Mouse (Mus musculus): ENCODE results near the gene Ptprq. TPM values are rescaled to one million over a fixed set of nuclear protein-coding genes. Genes with fewer than 3 reads are reported as not detected.

Ptprq gene
- not detected in 2 replicates for polyA plus RNA-seq (2012; ENCODE audit: insufficient read depth, insufficient read length, missing spikeins)

DNA sequence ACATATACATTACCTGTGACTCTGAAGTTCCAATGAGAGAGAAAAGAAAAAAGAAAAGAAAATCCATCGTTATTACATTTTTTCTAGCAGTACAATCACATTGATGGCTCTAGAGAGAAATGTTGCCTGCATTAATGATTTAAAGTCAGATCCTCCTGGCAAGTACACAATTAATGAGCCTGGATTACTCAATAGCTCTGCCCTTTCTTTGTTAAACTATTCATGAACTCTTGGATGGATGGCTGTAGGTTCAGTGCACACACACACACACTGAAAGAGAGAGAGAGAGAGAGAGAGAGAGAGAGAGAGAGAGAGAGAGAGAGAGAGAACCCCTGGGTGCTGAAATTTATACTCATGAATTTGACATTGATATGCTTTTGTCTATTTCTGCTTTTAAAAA, at the start of gene Ptprq:
TSS of gene Ptprq (minus strand) at position 246 of the 400 bp plus-strand sequence.
- TF ChIP-seq POLR2A (IDR thresholded peaks at IDR 0.05; ENCODE audit: borderline replicate concordance, low read depth, low read length) (no peak), CTCF (IDR thresholded peaks at IDR 0.05; ENCODE audit: low read depth, low read length) (no peak)
- Histone ChIP-seq H3K27ac (ENCODE audit: insufficient read depth, low read depth, low read length) (no peak within 1 kb of the TSS), H3K4me3 (ENCODE audit: insufficient read depth, low read length) (no peak within 1 kb of the TSS), H3K4me1 (ENCODE audit: control insufficient read depth, insufficient read depth, low read length) (no peaks in the 10 kb centered on the region)

DNA sequence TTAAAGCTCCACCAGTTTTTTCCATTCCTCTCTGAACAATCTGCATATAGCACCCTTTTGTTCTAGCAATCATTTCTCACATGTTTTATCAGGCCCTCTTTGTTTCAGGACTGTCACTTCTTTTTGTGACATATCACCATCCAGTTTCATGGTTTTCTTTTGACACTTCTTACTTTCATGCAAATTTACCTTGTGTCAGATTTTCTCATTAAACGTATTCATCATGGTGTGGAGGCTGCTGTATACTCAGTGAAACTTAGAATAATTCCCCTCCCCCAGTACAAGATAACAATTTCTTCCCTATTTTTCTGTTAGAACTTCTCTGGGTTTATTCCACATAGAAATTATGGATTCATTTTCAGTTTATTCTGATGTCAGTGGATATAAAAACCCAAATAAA, 39.8 kb upstream of the Ptprq start:
- no peak for TF ChIP-seq POLR2A (IDR thresholded peaks at IDR 0.05; ENCODE audit: borderline replicate concordance, low read depth, low read length)
- TF ChIP-seq CTCF (IDR thresholded peaks at IDR 0.05; ENCODE audit: low read depth, low read length), result no peak
- no peak overlapping the region for H3K4me3 ChIP-seq (ENCODE audit: insufficient read depth, low read length)
- H3K27ac ChIP-seq (ENCODE audit: insufficient read depth, low read depth, low read length), result no peak overlapping the region
- no peaks in the 10 kb centered on the region for H3K4me1 ChIP-seq (ENCODE audit: control insufficient read depth, insufficient read depth, low read length)

DNA sequence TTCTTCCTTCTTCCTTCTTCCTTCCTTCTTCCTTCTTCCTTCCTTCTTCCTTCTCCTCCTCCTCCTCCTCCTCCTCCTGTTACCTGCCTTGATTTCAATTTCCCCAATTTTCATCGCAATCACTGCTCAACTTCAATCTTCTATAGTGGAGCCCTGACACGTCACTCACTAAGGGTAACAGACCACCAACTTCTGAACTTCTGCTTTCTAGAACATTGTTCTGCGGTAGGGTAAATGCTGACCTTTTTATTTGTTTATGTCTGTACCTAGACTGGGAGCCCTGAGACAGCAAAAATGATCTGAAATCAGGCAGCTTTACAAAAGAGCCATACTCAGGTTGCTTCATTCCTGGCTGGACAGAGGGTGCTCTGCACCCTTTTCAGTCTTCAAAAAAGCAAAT, 33.6 kb upstream of the Ptprq start:
- TF ChIP-seq CTCF (IDR thresholded peaks at IDR 0.05; ENCODE audit: low read depth, low read length) (no peak), POLR2A (IDR thresholded peaks at IDR 0.05; ENCODE audit: borderline replicate concordance, low read depth, low read length) (no peak)
- H3K4me1 ChIP-seq (ENCODE audit: control insufficient read depth, insufficient read depth, low read length), result no peaks in the 10 kb centered on the region

DNA sequence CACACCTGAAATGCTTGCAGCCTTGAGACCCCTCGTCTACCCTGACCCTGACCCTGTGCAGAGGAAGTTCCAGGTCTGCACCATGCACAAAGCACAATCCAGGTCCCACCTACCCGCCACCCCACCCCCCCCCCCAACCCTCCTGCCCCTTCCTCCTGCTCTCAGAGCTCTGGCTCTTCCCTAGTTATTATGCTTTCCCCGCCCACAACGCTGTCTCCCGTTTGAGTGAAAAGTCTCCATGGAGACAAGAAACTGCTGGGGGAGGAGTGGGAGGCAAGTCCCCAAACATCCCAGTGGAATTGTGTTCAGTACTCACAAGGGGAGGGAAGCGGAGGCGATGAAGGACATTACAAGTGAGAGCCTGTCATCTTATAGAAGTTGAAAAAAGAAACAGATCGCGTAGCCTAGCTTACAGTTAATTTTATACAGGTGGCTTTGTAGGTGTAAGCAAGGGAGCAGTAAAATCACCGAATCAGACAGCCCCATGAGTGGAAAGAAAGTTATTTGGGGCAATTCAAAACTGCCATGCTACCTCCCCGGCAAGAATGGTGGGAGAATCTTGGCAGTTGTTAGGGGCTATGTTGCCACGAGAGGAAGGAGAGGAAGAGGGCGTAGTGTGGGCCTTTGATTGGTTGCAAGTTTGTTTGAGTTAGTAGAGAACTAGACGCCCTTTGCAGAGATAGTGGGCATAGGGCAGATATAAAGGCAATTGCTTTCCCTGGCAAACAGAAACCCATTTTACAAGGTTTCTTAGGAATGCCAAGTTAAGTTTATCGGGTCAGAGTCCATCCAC, 32.7 kb upstream of the Ptprq start:
- H3K4me3 ChIP-seq (ENCODE audit: insufficient read depth, low read length), result no peak overlapping the region
- no peak overlapping the region for H3K27ac ChIP-seq (ENCODE audit: insufficient read depth, low read depth, low read length)
- TF ChIP-seq POLR2A (IDR thresholded peaks at IDR 0.05; ENCODE audit: borderline replicate concordance, low read depth, low read length), result no peak
- TF ChIP-seq CTCF (IDR thresholded peaks at IDR 0.05; ENCODE audit: low read depth, low read length), result no peak
- H3K4me1 ChIP-seq (ENCODE audit: control insufficient read depth, insufficient read depth, low read length), result no peaks in the 10 kb centered on the region

More for the DNA sequence above, 33.6 kb upstream of the Ptprq start:
- Histone ChIP-seq H3K27ac (ENCODE audit: insufficient read depth, low read depth, low read length) (no peak overlapping the region), H3K4me3 (ENCODE audit: insufficient read depth, low read length) (no peak overlapping the region)

DNA sequence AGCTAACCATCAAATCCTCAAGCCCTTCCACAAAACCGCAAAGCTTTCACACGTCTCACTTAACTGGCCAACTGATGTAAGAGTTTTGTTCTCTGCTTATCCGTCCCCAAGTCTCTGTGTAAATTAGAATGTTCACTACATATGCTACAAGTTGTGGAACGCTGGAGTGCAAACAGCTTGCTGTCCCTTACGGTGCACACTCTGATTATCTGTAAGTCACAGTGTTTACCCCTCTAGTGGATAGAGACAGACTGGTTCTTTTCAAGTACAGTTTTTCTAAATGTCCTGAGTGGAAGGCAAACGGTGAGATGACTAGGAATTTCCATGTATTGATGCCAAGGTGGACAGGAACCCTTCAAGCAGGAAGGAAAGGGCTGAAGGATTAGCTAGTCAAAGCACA, 32.1 kb upstream of the Ptprq start:
- Histone ChIP-seq H3K4me3 (ENCODE audit: insufficient read depth, low read length) (no peak overlapping the region), H3K4me1 (ENCODE audit: control insufficient read depth, insufficient read depth, low read length) (no peaks in the 10 kb centered on the region), H3K27ac (ENCODE audit: insufficient read depth, low read depth, low read length) (no peak overlapping the region)
- TF ChIP-seq CTCF (IDR thresholded peaks at IDR 0.05; ENCODE audit: low read depth, low read length), result no peak
- no peak for TF ChIP-seq POLR2A (IDR thresholded peaks at IDR 0.05; ENCODE audit: borderline replicate concordance, low read depth, low read length)

DNA sequence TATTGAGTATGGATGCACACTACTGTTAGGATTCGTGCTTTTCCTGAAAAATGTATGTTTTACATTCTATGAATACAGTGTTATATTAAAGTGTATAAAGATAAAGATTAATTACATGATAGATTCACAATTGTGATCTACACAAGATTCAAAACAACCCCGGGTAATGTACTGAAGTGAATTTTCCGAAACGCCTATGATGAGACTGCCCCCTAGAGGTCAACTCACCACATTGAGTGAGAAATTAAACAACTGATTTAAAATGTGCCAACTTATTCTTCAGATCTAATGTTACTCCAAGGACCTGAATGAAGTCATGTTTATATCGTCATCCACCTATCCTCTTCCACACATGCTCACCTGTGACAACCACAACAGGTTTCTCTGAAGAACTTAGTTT, 27.7 kb upstream of the Ptprq start:
- TF ChIP-seq CTCF (IDR thresholded peaks at IDR 0.05; ENCODE audit: low read depth, low read length), result no peak
- TF ChIP-seq POLR2A (IDR thresholded peaks at IDR 0.05; ENCODE audit: borderline replicate concordance, low read depth, low read length), result no peak
- Histone ChIP-seq H3K4me3 (ENCODE audit: insufficient read depth, low read length) (no peak overlapping the region), H3K27ac (ENCODE audit: insufficient read depth, low read depth, low read length) (no peak overlapping the region), H3K4me1 (ENCODE audit: control insufficient read depth, insufficient read depth, low read length) (no peaks in the 10 kb centered on the region)

DNA sequence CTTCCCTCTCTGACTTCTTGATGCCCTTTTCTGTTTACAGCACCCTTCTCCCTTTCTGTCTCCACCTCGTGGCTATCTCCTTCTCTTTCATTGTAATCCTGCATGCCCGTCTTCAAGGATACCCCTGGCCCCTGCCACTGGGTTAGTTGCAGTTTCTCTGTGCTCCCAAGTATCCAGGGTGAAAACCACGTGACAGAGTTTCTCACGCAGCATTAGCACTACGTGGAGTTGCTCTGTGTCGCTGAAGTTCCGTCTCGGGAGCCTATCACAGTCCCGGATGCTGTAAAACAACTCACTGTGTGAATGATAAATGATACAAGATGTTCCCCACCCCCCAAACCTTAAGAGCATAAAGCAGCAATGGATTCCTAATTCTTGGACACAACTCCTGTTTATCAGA, 26.9 kb upstream of the Ptprq start:
- Histone ChIP-seq H3K4me3 (ENCODE audit: insufficient read depth, low read length) (no peak overlapping the region), H3K27ac (ENCODE audit: insufficient read depth, low read depth, low read length) (no peak overlapping the region), H3K4me1 (ENCODE audit: control insufficient read depth, insufficient read depth, low read length) (no peaks in the 10 kb centered on the region)
- no peak for TF ChIP-seq CTCF (IDR thresholded peaks at IDR 0.05; ENCODE audit: low read depth, low read length)
- no peak for TF ChIP-seq POLR2A (IDR thresholded peaks at IDR 0.05; ENCODE audit: borderline replicate concordance, low read depth, low read length)

DNA sequence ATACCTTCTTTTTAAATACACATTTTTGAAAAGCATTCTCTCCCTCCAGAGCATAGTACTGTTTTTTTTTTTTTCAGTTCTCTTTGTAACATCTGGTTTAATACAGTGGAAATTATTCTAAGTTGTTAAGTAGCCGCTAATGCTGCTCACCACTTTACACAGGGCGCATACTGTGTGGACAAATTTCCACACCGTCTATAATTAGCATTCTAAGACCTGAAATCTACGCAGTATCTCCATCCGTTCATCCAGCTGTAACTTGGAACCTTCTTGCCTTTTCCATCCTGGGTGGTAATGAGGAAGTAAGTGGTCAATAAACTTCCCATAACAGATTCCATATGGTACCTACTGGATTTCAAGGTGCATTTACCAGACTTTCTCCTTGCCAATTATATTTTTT, 20.0 kb upstream of the Ptprq start:
- no peaks in the 10 kb centered on the region for H3K4me1 ChIP-seq (ENCODE audit: control insufficient read depth, insufficient read depth, low read length)
- no peak overlapping the region for H3K4me3 ChIP-seq (ENCODE audit: insufficient read depth, low read length)
- TF ChIP-seq CTCF (IDR thresholded peaks at IDR 0.05; ENCODE audit: low read depth, low read length) (no peak), POLR2A (IDR thresholded peaks at IDR 0.05; ENCODE audit: borderline replicate concordance, low read depth, low read length) (no peak)
- H3K27ac ChIP-seq (ENCODE audit: insufficient read depth, low read depth, low read length), result no peak overlapping the region

DNA sequence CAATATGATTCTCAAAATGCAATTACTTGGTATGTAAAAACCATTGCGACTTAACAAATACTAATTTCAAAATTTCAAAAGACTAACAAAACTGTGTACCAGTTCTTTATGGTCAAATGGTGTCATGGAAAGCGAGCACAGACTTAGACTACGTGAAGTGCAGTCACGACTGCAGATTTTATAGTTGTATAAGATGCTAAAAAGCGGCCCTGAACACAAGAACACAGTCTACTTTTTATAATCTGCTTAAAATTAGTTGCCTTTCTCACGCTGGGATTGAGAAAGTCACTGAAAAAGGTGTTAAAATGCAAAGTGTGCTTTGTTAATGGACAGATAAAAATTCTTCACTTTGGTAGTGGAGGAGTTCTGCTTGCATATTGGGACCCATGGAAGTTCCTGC, 17.9 kb upstream of the Ptprq start:
- no peaks in the 10 kb centered on the region for H3K4me1 ChIP-seq (ENCODE audit: control insufficient read depth, insufficient read depth, low read length)
- no peak overlapping the region for H3K4me3 ChIP-seq (ENCODE audit: insufficient read depth, low read length)
- no peak overlapping the region for H3K27ac ChIP-seq (ENCODE audit: insufficient read depth, low read depth, low read length)
- TF ChIP-seq CTCF (IDR thresholded peaks at IDR 0.05; ENCODE audit: low read depth, low read length) (no peak), POLR2A (IDR thresholded peaks at IDR 0.05; ENCODE audit: borderline replicate concordance, low read depth, low read length) (no peak)

DNA sequence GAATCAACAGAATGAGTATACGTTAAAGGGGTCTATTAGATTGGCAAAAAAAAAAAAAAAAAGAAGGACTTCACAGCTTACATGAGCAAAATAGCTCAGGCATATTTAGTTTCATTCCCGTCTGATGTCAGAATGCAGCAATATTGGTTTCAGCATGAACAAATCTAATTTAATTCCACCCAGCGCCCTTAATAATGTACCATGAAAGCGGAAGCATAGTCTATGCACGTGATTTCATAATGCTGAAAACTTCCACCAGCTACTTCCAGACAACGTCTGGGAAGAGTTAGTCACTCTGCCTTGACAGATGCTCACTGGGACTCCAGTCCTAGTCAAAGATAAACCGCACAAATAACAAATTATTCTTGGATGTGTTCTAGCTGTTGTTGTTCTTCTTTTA, 15.6 kb upstream of the Ptprq start:
- no peak for TF ChIP-seq CTCF (IDR thresholded peaks at IDR 0.05; ENCODE audit: low read depth, low read length)
- no peak for TF ChIP-seq POLR2A (IDR thresholded peaks at IDR 0.05; ENCODE audit: borderline replicate concordance, low read depth, low read length)
- H3K27ac ChIP-seq (ENCODE audit: insufficient read depth, low read depth, low read length), result no peak overlapping the region
- no peak overlapping the region for H3K4me3 ChIP-seq (ENCODE audit: insufficient read depth, low read length)
- H3K4me1 ChIP-seq (ENCODE audit: control insufficient read depth, insufficient read depth, low read length), result no peaks in the 10 kb centered on the region

Data from bone marrow macrophage, adult 2 months (primary cell).